Mouse (Mus musculus): Measurements from ENCODE around the gene Ctsz.

DNA sequence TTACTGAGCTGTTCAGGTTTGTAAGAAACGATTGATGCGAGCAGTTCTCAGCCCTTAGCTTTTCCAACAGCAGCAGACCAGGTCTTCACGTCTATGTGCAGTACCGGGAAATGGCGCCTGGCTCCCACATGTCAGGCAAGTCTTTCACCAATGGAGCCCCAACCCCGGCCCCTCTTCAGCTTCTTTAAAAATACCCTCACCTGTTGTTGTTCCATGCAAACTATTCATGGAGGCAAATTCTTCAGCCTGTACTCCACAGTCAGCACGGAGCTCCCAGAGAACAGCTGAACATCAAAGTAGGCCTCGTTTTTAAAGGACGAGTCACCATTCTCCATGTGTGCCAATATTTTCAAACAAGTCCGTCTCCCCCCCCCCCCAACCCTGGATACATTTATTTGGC lies 42.2 kb downstream of the Ctsz start:
- TF ChIP-seq USF1 (IDR thresholded peaks at IDR 0.05; ENCODE audit: low read depth) (no peak), TCF3 (IDR thresholded peaks at IDR 0.05; ENCODE audit: insufficient read length, low read depth) (no peak), POLR2AphosphoS2 (IDR thresholded peaks at IDR 0.05; ENCODE audit: insufficient read length, low read depth) (no peak)

Measured in myocyte (in vitro differentiated cells).